Mouse (Mus musculus) skeletal muscle tissue, adult 2 months (tissue): ENCODE data around the gene Habp4.

ENCODE experiments used
- DNase-seq: peaks from one replicate; pipeline ENCODE4 v3.0.0-alpha.2; 2012; ENCODE audit warnings: low read depth, low spot score

Habp4 gene

GRCm38 (mm10) chr13:64161548-64161915 is at the start of gene Habp4:
Gene Habp4 (plus strand): TSS chr13:64161824.
- DNase-seq, result peak; percentile 96

GRCm38 (mm10) chr13:64117442-64117841 is 44.2 kb upstream of the Habp4 start:
- no peak for DNase-seq

- no peak for DNase-seq
These were observed 40.9 kb upstream of the Habp4 start for GRCm38 (mm10) chr13:64120760-64121159.

- DNase-seq, result no peak
These were observed 38.0 kb upstream of the Habp4 start for GRCm38 (mm10) chr13:64123491-64124188.

- no peak for DNase-seq
These were observed 36.7 kb upstream of the Habp4 start for GRCm38 (mm10) chr13:64124886-64125285.

GRCm38 (mm10) chr13:64126316-64126715 is 35.3 kb upstream of the Habp4 start:
- no peak for DNase-seq

- DNase-seq, result no peak
These were observed 32.6 kb upstream of the Habp4 start, which contains the start of gene Slc35d2 for GRCm38 (mm10) chr13:64128858-64129615. Gene Slc35d2 (minus strand): TSS chr13:64129368.

- DNase-seq, result no peak
These were observed 31.8 kb upstream of the Habp4 start for GRCm38 (mm10) chr13:64129616-64130375.

- no peak for DNase-seq
These were observed 11.5 kb upstream of the Habp4 start for GRCm38 (mm10) chr13:64150121-64150520.

GRCm38 (mm10) chr13:64152241-64152669 is 9.4 kb upstream of the Habp4 start:
- DNase-seq, result peak; percentile 66

- no peak for DNase-seq
These were observed 8.9 kb upstream of the Habp4 start for GRCm38 (mm10) chr13:64152671-64153082.

GRCm38 (mm10) chr13:64153083-64153682 is 8.4 kb upstream of the Habp4 start, which contains the start of gene Zfp367:
Gene Zfp367 (minus strand): TSS chr13:64153202.
- peak; percentile 98 for DNase-seq

- no peak for DNase-seq
These were observed 7.8 kb upstream of the Habp4 start for GRCm38 (mm10) chr13:64153751-64154267.

GRCm38 (mm10) chr13:64154651-64155050 is 7.0 kb upstream of the Habp4 start:
- DNase-seq, result no peak

- DNase-seq, result no peak
These were observed 6.5 kb upstream of the Habp4 start for GRCm38 (mm10) chr13:64155171-64155571.

- no peak for DNase-seq
These were observed 4.7 kb upstream of the Habp4 start for GRCm38 (mm10) chr13:64156966-64157365.

GRCm38 (mm10) chr13:64161916-64162611 is 440 bp downstream of the Habp4 start:
- no peak for DNase-seq

GRCm38 (mm10) chr13:64162626-64163025 is 1.0 kb downstream of the Habp4 start:
- DNase-seq, result no peak

GRCm38 (mm10) chr13:64163147-64163715 is 1.6 kb downstream of the Habp4 start:
- no peak for DNase-seq

- DNase-seq, result no peak
These were observed 8.1 kb downstream of the Habp4 start for GRCm38 (mm10) chr13:64169746-64170145.
